Mouse (Mus musculus): ENCODE data around the gene Traf1. TPM values are rescaled to one million over a fixed set of nuclear protein-coding genes. Genes with fewer than 3 reads are reported as not detected.
A peak's percentile ranks its signal among the peaks of the same experiment; 100 is the strongest.

Traf1 gene
- polyA plus RNA-seq, 1 experiment from 2014 or later = 3.7 TPM

GRCm38 (mm10) chr2:34984885-34985284 lies 23.3 kb upstream of the Traf1 start:
- no peak overlapping the region for H3K9ac ChIP-seq (replicated peaks; ENCODE audit: low read depth, low read length)
- no peaks in the 10 kb centered on the region for H3K36me3 ChIP-seq (ENCODE audit: control insufficient read depth, insufficient read depth, low read length)
- peaks cover 9% of the 10 kb centered on the region; the same call in 1 of the 2 replicates for H3K4me1 ChIP-seq (ENCODE audit: control insufficient read depth, insufficient read depth, low read length)
- ATAC-seq (ENCODE audit: insufficient number of reproducible peaks, insufficient read depth, low FRiP score, low read depth) = no peak
- H3K4me2 ChIP-seq (replicated peaks; ENCODE audit: low read depth, low read length) = no peak overlapping the region
- 79% methylated on average over 8 of the region's 8 CpGs for WGBS
- no peak overlapping the region for H3K4me3 ChIP-seq (ENCODE audit: low read depth, low read length)
- no peak overlapping the region for H3K27ac ChIP-seq (ENCODE audit: low read length)
- no peaks in the 10 kb centered on the region for H3K27me3 ChIP-seq (ENCODE audit: control insufficient read depth, insufficient read depth, low read length)
- no peaks in the 10 kb centered on the region for H3K9me3 ChIP-seq (ENCODE audit: control insufficient read depth, low read depth, low read length)

DNA sequence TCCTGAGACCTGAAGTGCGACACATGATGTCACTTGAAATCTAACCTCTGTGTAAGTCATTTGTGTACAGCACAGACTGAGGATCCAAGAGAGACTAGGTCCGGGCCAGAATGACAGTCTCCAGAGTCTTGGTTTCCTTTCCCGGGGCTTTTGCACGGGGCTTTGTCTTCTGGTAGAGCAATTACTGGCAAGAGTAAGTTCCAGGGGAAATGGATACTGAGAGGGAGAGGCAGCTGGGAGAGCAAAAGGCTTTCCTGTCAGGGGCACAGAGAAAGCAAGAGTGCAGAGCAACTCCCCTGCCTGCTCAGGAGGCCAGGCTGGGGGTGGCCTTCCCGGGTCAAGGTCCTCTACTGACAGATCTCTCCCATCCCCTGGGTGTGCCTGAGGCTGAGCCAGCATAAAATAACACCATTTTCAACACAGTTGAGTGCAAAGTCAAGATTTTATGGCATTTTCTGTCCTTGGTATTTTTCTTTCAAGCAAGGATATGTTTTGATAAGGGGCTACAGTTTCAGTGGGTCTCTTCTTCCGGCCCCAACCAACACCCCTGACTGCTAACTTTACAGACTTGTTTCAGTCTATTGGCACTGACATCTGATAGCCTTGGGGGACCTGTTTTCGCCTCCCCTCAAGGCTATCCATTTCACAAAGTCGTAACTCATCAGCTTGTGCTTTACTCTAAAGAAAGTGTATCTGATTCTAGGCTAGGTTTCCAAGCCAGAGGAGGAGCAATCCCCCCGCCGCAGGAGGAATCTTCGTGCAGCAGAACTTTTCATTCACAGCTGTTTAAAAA lies 21.5 kb upstream of the Traf1 start:
- peak overlapping the region; percentile 28 for H3K27ac ChIP-seq (ENCODE audit: low read length)
- no peak for ATAC-seq (ENCODE audit: insufficient number of reproducible peaks, insufficient read depth, low FRiP score, low read depth)
- 48% methylated on average over 11 of the region's 11 CpGs for WGBS

GRCm38 (mm10) chr2:34982096-34982724 lies 20.6 kb upstream of the Traf1 start:
- H3K9ac ChIP-seq (replicated peaks; ENCODE audit: low read depth, low read length) = no peak overlapping the region
- no peak overlapping the region for H3K4me3 ChIP-seq (ENCODE audit: low read depth, low read length)
- H3K4me2 ChIP-seq (replicated peaks; ENCODE audit: low read depth, low read length) = no peak overlapping the region
- no peaks in the 10 kb centered on the region for H3K27me3 ChIP-seq (ENCODE audit: control insufficient read depth, insufficient read depth, low read length)
- ATAC-seq (ENCODE audit: insufficient number of reproducible peaks, insufficient read depth, low FRiP score, low read depth) = no peak
- 71% methylated on average over 14 of the region's 14 CpGs for WGBS
- peaks cover 9% of the 10 kb centered on the region; the same call in 1 of the 2 replicates for H3K4me1 ChIP-seq (ENCODE audit: control insufficient read depth, insufficient read depth, low read length)
- no peaks in the 10 kb centered on the region for H3K9me3 ChIP-seq (ENCODE audit: control insufficient read depth, low read depth, low read length)
- H3K36me3 ChIP-seq (ENCODE audit: control insufficient read depth, insufficient read depth, low read length) = no peaks in the 10 kb centered on the region
- H3K27ac ChIP-seq (ENCODE audit: low read length) = no peak overlapping the region

More for the DNA sequence above, 21.5 kb upstream of the Traf1 start:
- no peak overlapping the region for H3K4me2 ChIP-seq (replicated peaks; ENCODE audit: low read depth, low read length)
- H3K9me3 ChIP-seq (ENCODE audit: control insufficient read depth, low read depth, low read length) = no peaks in the 10 kb centered on the region
- peaks cover 9% of the 10 kb centered on the region; the same call in 1 of the 2 replicates for H3K4me1 ChIP-seq (ENCODE audit: control insufficient read depth, insufficient read depth, low read length)
- H3K9ac ChIP-seq (replicated peaks; ENCODE audit: low read depth, low read length) = no peak overlapping the region
- no peak overlapping the region for H3K4me3 ChIP-seq (ENCODE audit: low read depth, low read length)
- H3K27me3 ChIP-seq (ENCODE audit: control insufficient read depth, insufficient read depth, low read length) = no peaks in the 10 kb centered on the region
- no peaks in the 10 kb centered on the region for H3K36me3 ChIP-seq (ENCODE audit: control insufficient read depth, insufficient read depth, low read length)

DNA sequence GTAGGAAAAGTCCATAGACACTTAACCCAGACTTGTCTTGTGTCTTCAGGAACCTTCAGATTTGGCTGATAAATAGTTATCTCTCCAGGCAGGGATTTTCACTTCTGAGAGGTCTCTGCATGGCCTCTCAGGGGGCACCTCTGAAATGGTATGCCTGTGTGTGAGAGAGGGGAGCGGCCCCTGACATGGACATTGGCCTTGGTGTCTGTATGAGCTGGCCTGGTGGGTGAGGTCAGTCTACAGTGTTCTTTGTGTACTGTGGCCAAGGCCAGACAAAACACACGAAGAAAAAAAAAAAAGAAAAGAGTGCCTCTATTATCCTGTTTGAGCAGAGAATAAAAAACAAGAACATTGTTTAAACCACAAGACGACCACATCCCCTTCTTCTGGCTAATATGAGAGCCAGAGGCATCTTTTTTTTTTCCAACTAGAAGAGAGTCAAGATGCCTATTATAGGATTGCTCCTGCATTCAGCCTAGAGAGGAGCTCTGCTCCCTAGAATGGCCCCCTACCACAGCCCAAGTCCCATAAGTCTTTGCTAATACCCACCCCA lies 18.0 kb upstream of the Traf1 start:
- ATAC-seq (ENCODE audit: insufficient number of reproducible peaks, insufficient read depth, low FRiP score, low read depth) = no peak
- Histone ChIP-seq H3K27ac (ENCODE audit: low read length) (no peak overlapping the region), H3K9ac (replicated peaks; ENCODE audit: low read depth, low read length) (no peak overlapping the region), H3K4me3 (ENCODE audit: low read depth, low read length) (no peak overlapping the region), H3K36me3 (ENCODE audit: control insufficient read depth, insufficient read depth, low read length) (no peaks in the 10 kb centered on the region), H3K27me3 (ENCODE audit: control insufficient read depth, insufficient read depth, low read length) (no peaks in the 10 kb centered on the region), H3K4me2 (replicated peaks; ENCODE audit: low read depth, low read length) (no peak overlapping the region), H3K9me3 (ENCODE audit: control insufficient read depth, low read depth, low read length) (no peaks in the 10 kb centered on the region), H3K4me1 (ENCODE audit: control insufficient read depth, insufficient read depth, low read length) (peaks cover 9% of the 10 kb centered on the region; the same call in 1 of the 2 replicates)
- 69% methylated on average over 3 of the region's 3 CpGs for WGBS

DNA sequence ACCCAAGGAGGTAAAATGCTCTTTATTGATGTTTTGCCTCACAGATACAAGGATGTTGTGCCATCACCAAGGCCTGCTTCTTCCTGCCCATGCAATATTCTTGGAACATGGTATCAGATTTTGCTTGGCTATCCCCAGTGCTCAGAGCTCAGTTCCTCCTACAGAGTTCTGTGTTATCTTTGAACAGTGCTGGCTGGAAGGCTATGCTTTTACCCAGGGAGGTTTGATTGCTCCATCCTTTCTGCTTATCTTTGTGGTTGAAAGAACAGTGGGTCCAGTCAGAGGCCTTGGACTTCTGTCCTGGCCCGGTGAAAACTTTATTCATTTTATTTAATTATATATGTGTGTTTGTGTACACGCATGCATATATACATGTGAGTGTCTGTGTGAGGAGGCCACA lies 16.7 kb upstream of the Traf1 start:
- Histone ChIP-seq H3K4me1 (ENCODE audit: control insufficient read depth, insufficient read depth, low read length) (peaks cover 8% of the 10 kb centered on the region; the same call in 1 of the 2 replicates), H3K9me3 (ENCODE audit: control insufficient read depth, low read depth, low read length) (no peaks in the 10 kb centered on the region), H3K4me3 (ENCODE audit: low read depth, low read length) (no peak overlapping the region), H3K9ac (replicated peaks; ENCODE audit: low read depth, low read length) (no peak overlapping the region), H3K36me3 (ENCODE audit: control insufficient read depth, insufficient read depth, low read length) (no peaks in the 10 kb centered on the region), H3K4me2 (replicated peaks; ENCODE audit: low read depth, low read length) (no peak overlapping the region), H3K27me3 (ENCODE audit: control insufficient read depth, insufficient read depth, low read length) (no peaks in the 10 kb centered on the region), H3K27ac (ENCODE audit: low read length) (no peak overlapping the region)
- 92% methylated on average over 2 of the region's 2 CpGs for WGBS
- ATAC-seq (ENCODE audit: insufficient number of reproducible peaks, insufficient read depth, low FRiP score, low read depth) = no peak

DNA sequence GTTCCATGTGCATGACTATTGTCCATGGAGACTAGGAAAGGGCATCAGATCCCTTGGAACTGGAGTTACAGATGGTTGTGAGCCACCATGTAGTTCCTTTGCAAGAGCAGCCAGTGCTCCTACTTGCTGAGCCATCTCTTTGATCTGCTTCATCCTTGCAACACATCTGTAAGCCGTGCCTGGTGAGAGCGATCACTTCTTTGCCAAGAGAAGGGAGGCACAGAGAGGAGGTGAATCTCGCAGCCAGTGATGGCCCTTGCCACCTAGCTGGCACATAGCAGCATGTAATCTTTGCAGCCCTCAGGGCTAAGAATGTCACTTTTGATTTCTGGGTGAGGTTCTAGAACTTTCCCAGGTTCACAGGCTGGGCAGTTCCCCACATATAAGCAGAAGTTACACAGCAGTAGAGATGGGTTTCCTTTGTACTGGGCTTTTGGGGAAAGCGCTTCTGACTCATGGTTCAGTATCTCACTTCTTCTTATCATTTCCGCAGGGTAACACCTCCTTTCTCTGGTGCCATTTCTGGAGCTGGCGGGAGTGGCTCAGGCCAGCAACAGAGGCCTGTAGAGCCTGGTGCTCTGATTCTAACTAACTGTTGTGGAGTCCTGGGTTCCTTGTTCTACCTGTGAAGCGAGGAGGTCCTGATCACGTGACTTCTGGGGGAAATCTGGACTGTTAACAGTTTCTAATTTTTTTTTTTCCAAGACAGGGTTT lies 15.5 kb upstream of the Traf1 start:
- WGBS = 81% methylated on average over 8 of the region's 8 CpGs
- Histone ChIP-seq H3K27ac (ENCODE audit: low read length) (no peak overlapping the region), H3K4me3 (ENCODE audit: low read depth, low read length) (no peak overlapping the region), H3K9me3 (ENCODE audit: control insufficient read depth, low read depth, low read length) (no peaks in the 10 kb centered on the region), H3K4me1 (ENCODE audit: control insufficient read depth, insufficient read depth, low read length) (0 out of 2 replicates have a peak, but pooled peaks cover 5% of the 10 kb centered on the region), H3K36me3 (ENCODE audit: control insufficient read depth, insufficient read depth, low read length) (no peaks in the 10 kb centered on the region), H3K27me3 (ENCODE audit: control insufficient read depth, insufficient read depth, low read length) (no peaks in the 10 kb centered on the region), H3K4me2 (replicated peaks; ENCODE audit: low read depth, low read length) (no peak overlapping the region), H3K9ac (replicated peaks; ENCODE audit: low read depth, low read length) (no peak overlapping the region)
- no peak for ATAC-seq (ENCODE audit: insufficient number of reproducible peaks, insufficient read depth, low FRiP score, low read depth)

DNA sequence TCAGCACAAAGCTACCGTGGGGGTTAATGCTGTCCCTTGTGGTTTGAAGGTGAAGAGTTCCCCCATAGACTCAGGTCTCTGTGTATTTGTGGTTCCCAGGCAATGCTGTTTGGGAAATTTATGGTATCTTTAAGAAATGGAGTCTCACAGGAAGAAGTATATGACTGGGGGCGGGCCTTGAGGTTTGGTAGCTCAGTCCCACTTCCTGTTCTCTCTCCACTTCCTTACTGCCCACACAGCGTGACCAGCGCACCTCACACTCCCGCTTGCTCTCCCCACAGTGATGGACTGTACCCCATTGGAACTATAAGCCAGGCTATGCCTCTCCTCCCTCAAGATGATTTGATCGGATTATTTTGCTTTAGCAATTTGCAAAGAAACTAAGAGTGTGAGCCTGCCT lies 14.9 kb upstream of the Traf1 start:
- WGBS = 85% methylated on average over 6 of the region's 6 CpGs
- H3K9me3 ChIP-seq (ENCODE audit: control insufficient read depth, low read depth, low read length) = no peaks in the 10 kb centered on the region
- no peaks in the 10 kb centered on the region for H3K36me3 ChIP-seq (ENCODE audit: control insufficient read depth, insufficient read depth, low read length)
- H3K4me1 ChIP-seq (ENCODE audit: control insufficient read depth, insufficient read depth, low read length) = 0 out of 2 replicates have a peak, but pooled peaks cover 4% of the 10 kb centered on the region
- no peaks in the 10 kb centered on the region for H3K27me3 ChIP-seq (ENCODE audit: control insufficient read depth, insufficient read depth, low read length)
- no peak overlapping the region for H3K9ac ChIP-seq (replicated peaks; ENCODE audit: low read depth, low read length)
- H3K27ac ChIP-seq (ENCODE audit: low read length) = no peak overlapping the region
- no peak for ATAC-seq (ENCODE audit: insufficient number of reproducible peaks, insufficient read depth, low FRiP score, low read depth)
- H3K4me3 ChIP-seq (ENCODE audit: low read depth, low read length) = no peak overlapping the region
- no peak overlapping the region for H3K4me2 ChIP-seq (replicated peaks; ENCODE audit: low read depth, low read length)

GRCm38 (mm10) chr2:34973087-34973486 lies 11.5 kb upstream of the Traf1 start:
- H3K4me2 ChIP-seq (replicated peaks; ENCODE audit: low read depth, low read length) = no peak overlapping the region
- H3K9ac ChIP-seq (replicated peaks; ENCODE audit: low read depth, low read length) = no peak overlapping the region
- no peaks in the 10 kb centered on the region for H3K4me1 ChIP-seq (ENCODE audit: control insufficient read depth, insufficient read depth, low read length)
- no peaks in the 10 kb centered on the region for H3K36me3 ChIP-seq (ENCODE audit: control insufficient read depth, insufficient read depth, low read length)
- H3K27ac ChIP-seq (ENCODE audit: low read length) = no peak overlapping the region
- no peaks in the 10 kb centered on the region for H3K9me3 ChIP-seq (ENCODE audit: control insufficient read depth, low read depth, low read length)
- no peak for ATAC-seq (ENCODE audit: insufficient number of reproducible peaks, insufficient read depth, low FRiP score, low read depth)
- 81% methylated on average over 8 of the region's 8 CpGs for WGBS
- no peaks in the 10 kb centered on the region for H3K27me3 ChIP-seq (ENCODE audit: control insufficient read depth, insufficient read depth, low read length)
- no peak overlapping the region for H3K4me3 ChIP-seq (ENCODE audit: low read depth, low read length)

All from stomach, embryonic 14.5 days (tissue).